Mouse (Mus musculus) CH12.LX (cell line): ENCODE results near the gene Cog2. TPM values are rescaled to one million over a fixed set of nuclear protein-coding genes. Genes with fewer than 3 reads are reported as not detected.

Experiments
- DNase-seq: peaks from one replicate; pipeline ENCODE4 v3.0.0-alpha.2; 2013; ENCODE audit errors: extremely low read depth
- H3K27ac ChIP-seq: 2 replicates; pipeline ENCODE4 v1.5.1; 2012; ENCODE audit warnings: low read depth, mild to moderate bottlenecking, control low read depth, moderate library complexity; ENCODE audit not compliant: insufficient read depth
- H3K27me3 ChIP-seq: replicated peaks from 2 replicates; pipeline ENCODE3; 2012; ENCODE audit warnings: inconsistent platforms
- H3K36me3 ChIP-seq, 2 experiments: replicated peaks in 1 of 2; 2 replicates each; pipeline versions ENCODE3 to v1.6.1; 2012; ENCODE audit warnings: inconsistent platforms in 1 of 2, low read length in 1 of 2, mild to moderate bottlenecking in 1 of 2, mixed read lengths in 1 of 2, moderate library complexity in 1 of 2; ENCODE audit not compliant: control insufficient read depth in 1 of 2, insufficient read depth in 1 of 2
- H3K4me1 ChIP-seq, 2 experiments: 2 replicates each; pipeline ENCODE4 v1.6.1; 2012; ENCODE audit warnings: inconsistent platforms in 1 of 2, moderate library complexity in 1 of 2; ENCODE audit not compliant: insufficient read depth in 2 of 2, control insufficient read depth in 1 of 2
- H3K4me2 ChIP-seq: 2 replicates; pipeline ENCODE4 v1.6.1; 2012; ENCODE audit warnings: low read depth, mild to moderate bottlenecking, control low read depth; ENCODE audit not compliant: poor library complexity, insufficient read depth, severe bottlenecking
- H3K4me3 ChIP-seq, 3 experiments: fragments of 150-350 bp in 1 of 3; sonication (generic) in 1 of 3; replicated peaks in 1 of 3; 2 replicates each; pipeline versions ENCODE3 to v1.5.1; 2011 to 2012; ENCODE audit warnings: low read depth in 2 of 3, low read length in 2 of 3, mild to moderate bottlenecking in 2 of 3, moderate library complexity in 2 of 3, control low read depth in 1 of 3, improper control_type of control experiment in 1 of 3, inconsistent platforms in 1 of 3, mixed read lengths in 1 of 3; ENCODE audit not compliant: poor library complexity in 1 of 3
- H3K79me2 ChIP-seq: replicated peaks from 2 replicates; pipeline ENCODE4 v1.6.1; 2012; ENCODE audit warnings: mild to moderate bottlenecking, moderate library complexity; ENCODE audit not compliant: control insufficient read depth, poor library complexity, insufficient read depth, severe bottlenecking; ENCODE audit errors: extremely low read depth
- H3K9ac ChIP-seq: 2 replicates; pipeline ENCODE4 v1.6.1; 2012; ENCODE audit warnings: low read depth, mild to moderate bottlenecking, control low read depth, moderate library complexity; ENCODE audit not compliant: insufficient read depth
- H3K9me3 ChIP-seq: replicated peaks from 2 replicates; pipeline ENCODE3; 2012; ENCODE audit warnings: low read length, inconsistent platforms, mixed read lengths
- CHD2 ChIP-seq: IDR thresholded peaks from 2 replicates; pipeline ENCODE4 v1.6.1; 2011; ENCODE audit warnings: low read length, improper control_type of control experiment
- ELF1 ChIP-seq: IDR thresholded peaks from 2 replicates; pipeline ENCODE4 v1.6.1; 2014; ENCODE audit warnings: low read depth, mild to moderate bottlenecking, inconsistent platforms, low read length, improper control_type of control experiment
- MAX ChIP-seq: IDR thresholded peaks from 2 replicates; pipeline ENCODE4 v1.6.1; 2011; ENCODE audit warnings: low read length, improper control_type of control experiment
- MAZ ChIP-seq: IDR thresholded peaks from 2 replicates; pipeline ENCODE4 v1.6.1; 2012; ENCODE audit warnings: low read depth, mild to moderate bottlenecking, inconsistent platforms, low read length, improper control_type of control experiment, moderate library complexity
- MYC ChIP-seq: IDR thresholded peaks from 2 replicates; pipeline ENCODE4 v1.6.1; 2011; ENCODE audit warnings: low read depth, mild to moderate bottlenecking, improper control_type of control experiment, low read length
- NRF1 ChIP-seq: IDR thresholded peaks from 2 replicates; pipeline ENCODE4 v1.6.1; 2014; ENCODE audit warnings: low read depth, mild to moderate bottlenecking, inconsistent platforms, low read length, improper control_type of control experiment, moderate library complexity
- SIN3A ChIP-seq: IDR thresholded peaks from 2 replicates; pipeline ENCODE4 v1.6.1; 2012; ENCODE audit warnings: low read length, improper control_type of control experiment, inconsistent platforms
- TBP ChIP-seq: conservative IDR thresholded peaks from 2 replicates; pipeline ENCODE4 v1.6.1; 2011; ENCODE audit warnings: low read depth, low read length, improper control_type of control experiment
- TCF12 ChIP-seq: IDR thresholded peaks from 2 replicates; pipeline ENCODE4 v1.6.1; 2014; ENCODE audit warnings: low read depth, mild to moderate bottlenecking, inconsistent platforms, low read length, improper control_type of control experiment
- dilution Hi-C: fragments of 300-500 bp; cut with MboI; formaldehyde crosslinking; loops from 2 replicates; pipeline ENCODE4 v1.14.3; 2020; ENCODE audit warnings: low sequenced_read_pairs; ENCODE audit not compliant: extremely low pct_unique_long_range_greater_than_20kb, extremely low pct_ligation_motif_present
- in situ Hi-C: fragments of 300-500 bp; cut with MboI; formaldehyde crosslinking; loops from 3 replicates; pipeline ENCODE4 v1.14.3; 2019; ENCODE audit warnings: low sequenced_read_pairs, low pct_ligation_motif_present, low pct_unique_long_range_greater_than_20kb, mixed read lengths
- polyA plus RNA-seq: library from polyadenylated mRNA; unstranded; fragments of >175 nt; gene quantifications from 2 replicates; pipeline ENCODE4 v1.2.1, GENCODE M21; 2012; ENCODE audit warnings: low read depth; ENCODE audit not compliant: insufficient read length
- total RNA-seq, 2 experiments: library from RNA; depleted of rRNA; stranded (reverse); fragments of 300-350 nt in 1 of 2; fragments of >200 nt in 1 of 2; gene quantifications; 2 replicates each; pipeline ENCODE4 v1.2.3; 2012 to 2014

Cog2 gene
- total and polyA plus RNA-seq, 3 experiments = 41.8 to 56.7 (median 55.5) TPM

GRCm38 (mm10) chr8:124509156-124509555 lies 11.4 kb upstream of the Cog2 start:
- Histone ChIP-seq H3K9me3 (no peaks in the 10 kb centered on the region), H3K4me1 (no peaks in the 10 kb centered on the region), H3K4me2 (no peak overlapping the region), H3K79me2 (no peaks in the 10 kb centered on the region), H3K9ac (no peak overlapping the region), H3K27ac (no peak overlapping the region), H3K4me3 (no peak overlapping the region), H3K36me3 (no peaks in the 10 kb centered on the region), H3K27me3 (peaks cover 39% of the 10 kb centered on the region)
- dilution Hi-C loops = no loop called here
- DNase-seq = no peak
- in situ Hi-C loops = no loop called here
- TF ChIP-seq MYC (no peak), MAZ (no peak), NRF1 (no peak)

GRCm38 (mm10) chr8:124516039-124516438 lies 4.5 kb upstream of the Cog2 start:
- in situ Hi-C loops (no loop called here), dilution Hi-C loops (no loop called here)
- no peak for DNase-seq
- H3K4me1 ChIP-seq = peaks cover 2 to 13% of the 10 kb centered on the region in 2 experiments; a peak in 2 of 4 replicates
- TF ChIP-seq ELF1 = no peak
- no peak for TF ChIP-seq MAX
- TF ChIP-seq CHD2 = no peak
- H3K4me2 ChIP-seq = no peak overlapping the region
- H3K36me3 ChIP-seq = no peaks in the 10 kb centered on the region
- no peak overlapping the region for H3K4me3 ChIP-seq
- H3K79me2 ChIP-seq = peaks cover 2% of the 10 kb centered on the region; the same call in 1 of the 2 replicates
- peaks cover 11% of the 10 kb centered on the region for H3K27me3 ChIP-seq
- H3K27ac ChIP-seq = no peak overlapping the region
- no peaks in the 10 kb centered on the region for H3K9me3 ChIP-seq
- no peak overlapping the region for H3K9ac ChIP-seq

GRCm38 (mm10) chr8:124516525-124516924 lies 4.0 kb upstream of the Cog2 start:
- H3K27ac ChIP-seq = no peak overlapping the region
- H3K36me3 ChIP-seq = no peaks in the 10 kb centered on the region
- in situ Hi-C loops (no loop called here), dilution Hi-C loops (no loop called here)
- H3K27me3 ChIP-seq = peaks cover 6% of the 10 kb centered on the region
- H3K4me1 ChIP-seq = peaks cover 3 to 15% of the 10 kb centered on the region in 2 experiments; a peak in 3 of 4 replicates
- no peak overlapping the region for H3K9ac ChIP-seq
- H3K4me3 ChIP-seq = no peak overlapping the region
- H3K9me3 ChIP-seq = no peaks in the 10 kb centered on the region
- TF ChIP-seq SIN3A (no peak), MAX (no peak), TCF12 (no peak), MAZ (no peak), TBP (no peak)
- H3K79me2 ChIP-seq = peaks cover 7% of the 10 kb centered on the region
- no peak for DNase-seq
- no peak overlapping the region for H3K4me2 ChIP-seq
